ENCODE assay signal across 9 mouse cellular contexts in genomic region chr3:108287811-108288805, GRCm38 (mm10). TPM values are rescaled to one million over a fixed set of nuclear protein-coding genes. Genes with fewer than 3 reads are reported as not detected.
A peak's percentile ranks its signal among the peaks of the same experiment; 100 is the strongest.
DNase-seq lines count a peak whose midpoint lies in the region; ATAC-seq lines count a peak whose summit lies in the region.
"Had no signal": no experiment of that assay in that cellular context is flagged by ENCODE, and none has a peak within 500 bp of the region (broad histone marks: within the 10 kb centered on the region; RNA-seq: fewer than 3 reads in every experiment).

No protein-coding gene starts in this region.

- peaks cover 59% of the 10 kb centered on the region for H3K4me1 ChIP-seq in heart, embryonic 15.5 days (replicated peaks)
- H3K4me1 ChIP-seq in liver, embryonic 11.5 days (replicated peaks; ENCODE audit: control insufficient read depth, insufficient read depth, low read length) = peaks cover 27% of the 10 kb centered on the region

- no peak for ATAC-seq in heart, embryonic 15.5 days (replicated peaks; ENCODE audit: insufficient number of reproducible peaks, insufficient read depth, low FRiP score, low read depth)
- no peak for ATAC-seq in liver, embryonic 11.5 days (replicated peaks; ENCODE audit: low FRiP score)

- peak overlapping the region; percentile 19 for H3K4me2 ChIP-seq in heart, embryonic 15.5 days
- peak overlapping the region; percentile 37 for H3K4me2 ChIP-seq in liver, embryonic 11.5 days

- WGBS in heart, embryonic 15.5 days = 40% methylated on average over 17 of the region's 17 CpGs
- WGBS in liver, embryonic 11.5 days = 47% methylated on average over 17 of the region's 17 CpGs

- H3K9ac ChIP-seq in heart, embryonic 15.5 days = no peak overlapping the region
- no peak overlapping the region; the same call in 1 of the 2 replicates for H3K9ac ChIP-seq in liver, embryonic 11.5 days (ENCODE audit: low read depth, low read length)

- H3K9me3 ChIP-seq in heart, embryonic 15.5 days (replicated peaks) = no peaks in the 10 kb centered on the region
- H3K9me3 ChIP-seq in liver, embryonic 11.5 days (ENCODE audit: control insufficient read depth, low read length) = no peaks in the 10 kb centered on the region

- H3K4me3 ChIP-seq in heart, embryonic 15.5 days = no peak overlapping the region
- no peak overlapping the region for H3K4me3 ChIP-seq in liver, embryonic 11.5 days (ENCODE audit: low read depth, low read length)
- H3K4me3 ChIP-seq: erythroblast, embryonic 14.5 days had no signal

- H3K27ac ChIP-seq in heart, embryonic 15.5 days = peak overlapping the region; percentile 24
- H3K27ac ChIP-seq in liver, embryonic 11.5 days (ENCODE audit: low read depth, low read length) = peak overlapping the region; percentile 53

- no peaks in the 10 kb centered on the region for H3K36me3 ChIP-seq in heart, embryonic 15.5 days
- no peaks in the 10 kb centered on the region for H3K36me3 ChIP-seq in liver, embryonic 11.5 days (ENCODE audit: control insufficient read depth, insufficient read depth, low read length)

- no peaks in the 10 kb centered on the region for H3K27me3 ChIP-seq in heart, embryonic 15.5 days
- H3K27me3 ChIP-seq in liver, embryonic 11.5 days (replicated peaks; ENCODE audit: control insufficient read depth, insufficient read depth, low read length) = no peaks in the 10 kb centered on the region

- DNase-seq in heart, adult 11 months = peak; percentile 88
- DNase-seq in heart, adult 18-20 months = no peak
- peak; percentile 46 for DNase-seq in ZHBTc4 (ENCODE audit: low read depth, low spot score)
- no peak for DNase-seq in liver, embryonic 11.5 days (ENCODE audit: low spot score)
- peak; percentile 39 for DNase-seq in neural tube, embryonic 10.5 days (ENCODE audit: extremely low spot score, low spot score)
- no peak for DNase-seq in urinary bladder, postnatal 10 days (ENCODE audit: low spot score)
- DNase-seq in natural killer cell, adult 2 months (ENCODE audit: low spot score in 2 of 2) = no peak

RNA-seq across cellular contexts. Expression of gene Sort1, which starts 4.2 kb away (rescaled TPM):
- total RNA-seq in heart, adult 18-20 months (2021) = 10 to 100 TPM; 18.1 to 25.7 TPM
- polyA plus RNA-seq in heart, embryonic 15.5 days (2015; fragmentation: Nextera tagmentation; extraction: Ambion mirVana) = 10.2 and 13.9 TPM in 2 replicates
- polyA plus RNA-seq in liver, embryonic 11.5 days (2014; fragmentation: Nextera tagmentation; extraction: Ambion mirVana) = 10.6 and 11.9 TPM in 2 replicates

RNA-seq across cellular contexts. Expression of gene Psma5, which starts 31.4 kb away (rescaled TPM):
- 10 to 100 TPM; 55.0 to 59.5 TPM for total RNA-seq in heart, adult 18-20 months (2021)
- polyA plus RNA-seq in heart, embryonic 15.5 days (2015; fragmentation: Nextera tagmentation; extraction: Ambion mirVana) = 174 and 197 TPM in 2 replicates
- polyA plus RNA-seq in liver, embryonic 11.5 days (2014; fragmentation: Nextera tagmentation; extraction: Ambion mirVana) = 335 and 351 TPM in 2 replicates

Comparison
In these comparisons a context has a peak if more than half of its experiments do, and no peak if none do; other contexts are left out.
1. DNase-seq: peak in heart, adult 11 months (single experiment), ZHBTc4 (single experiment) and neural tube, embryonic 10.5 days (single experiment); none in heart, adult 18-20 months (0 of 2), liver, embryonic 11.5 days (single experiment), urinary bladder, postnatal 10 days (single experiment) and natural killer cell, adult 2 months (0 of 2).